Mouse (Mus musculus) hindbrain, postnatal 0 days (tissue): ENCODE results near the gene Cse1l. TPM values are rescaled to one million over a fixed set of nuclear protein-coding genes. Genes with fewer than 3 reads are reported as not detected.

Experiments used
- ATAC-seq: fragments of 200-750 bp; cut with Nextera tagmentation; 2 replicates; pipeline ENCODE4 v1.8.0; 2017; ENCODE audit warnings: mild to moderate bottlenecking, moderate TSS enrichment, moderate library complexity
- DNase-seq: peaks from one replicate; pipeline ENCODE4 v3.0.0-alpha.2; 2015; ENCODE audit warnings: low spot score
- H3K27ac ChIP-seq: fragments of 300-500 bp; sonication (generic); 2 replicates; pipeline ENCODE4 v1.5.1; 2014; ENCODE audit warnings: mild to moderate bottlenecking
- H3K27me3 ChIP-seq: fragments of 300-500 bp; sonication (generic); 2 replicates; pipeline ENCODE4 v1.6.1; 2014; ENCODE audit warnings: low read length, mixed read lengths; ENCODE audit not compliant: insufficient read depth
- H3K36me3 ChIP-seq: fragments of 300-500 bp; sonication (generic); 2 replicates; pipeline ENCODE4 v1.6.1; 2014; ENCODE audit warnings: low read length, mixed read lengths; ENCODE audit not compliant: insufficient read depth
- H3K4me1 ChIP-seq: fragments of 300-500 bp; sonication (generic); 2 replicates; pipeline ENCODE4 v1.6.1; 2014; ENCODE audit warnings: antibody characterized with exemption, low read length, mixed read lengths; ENCODE audit not compliant: insufficient read depth
- H3K4me2 ChIP-seq: fragments of 300-500 bp; sonication (generic); 2 replicates; pipeline ENCODE4 v1.6.1; 2014; ENCODE audit warnings: low read depth, mild to moderate bottlenecking, low read length, moderate library complexity, mixed read lengths
- H3K4me3 ChIP-seq: fragments of 300-500 bp; sonication (generic); 2 replicates; pipeline ENCODE4 v1.5.1; 2014; ENCODE audit warnings: low read length
- H3K9ac ChIP-seq: fragments of 300-500 bp; sonication (generic); replicated peaks from 2 replicates; pipeline ENCODE4 v1.6.1; 2014; ENCODE audit warnings: mild to moderate bottlenecking, low read length, moderate library complexity, mixed read lengths
- H3K9me3 ChIP-seq: fragments of 300-500 bp; sonication (generic); 2 replicates; pipeline ENCODE4 v1.6.1; 2016; ENCODE audit warnings: low read length, mixed read lengths
- CTCF ChIP-seq: IDR thresholded peaks from 2 replicates; pipeline ENCODE4 v1.5.1; 2016; ENCODE audit warnings: antibody characterized with exemption, control low read depth, low read depth
- WGBS: fragments of 180-500 bp; shearing (Covaris S2); extraction: QIAGEN DNeasy Blood & Tissue Kit; methylation state at CpG from one replicate; pipeline ENCODE4 v1.1.7; 2014; 5-methylcytosine and 5-hydroxymethylcytosine counted together
- polyA plus RNA-seq: library from polyadenylated mRNA; unstranded; fragments of >200 nt; fragmentation: Nextera tagmentation; extraction: Ambion mirVana; gene quantifications from 2 replicates; pipeline ENCODE4 v1.2.1, GENCODE M21; 2015
- total RNA-seq: library from RNA; depleted of rRNA; stranded (reverse); fragments of >200 nt; gene quantifications from 2 replicates; pipeline ENCODE4 v1.2.3, GENCODE M21; 2014

The Cse1l gene
- total and polyA plus RNA-seq, 2 experiments from 2014 or later, result 68.1 to 78.7 TPM

DNA sequence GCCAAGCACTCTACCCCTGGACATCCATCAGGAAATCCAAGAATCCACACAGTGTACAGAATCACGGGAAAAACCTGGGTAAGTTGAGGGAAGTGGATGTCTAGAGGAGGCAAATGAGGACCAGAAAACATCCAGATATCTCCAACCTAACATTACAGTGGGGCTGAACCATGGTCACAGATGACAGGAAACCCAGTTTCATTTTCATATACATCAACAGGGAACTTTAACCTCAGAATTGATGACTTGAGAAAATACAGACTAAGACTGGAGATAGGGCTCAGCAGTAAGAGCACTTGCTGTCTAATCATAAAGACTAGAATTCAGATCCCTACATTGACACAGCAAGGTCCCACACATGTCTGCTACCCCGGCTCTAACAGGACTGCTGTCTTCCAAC lies 58.9 kb downstream of the Cse1l start:
- no peak for ATAC-seq
- no peak overlapping the region for H3K4me2 ChIP-seq
- TF ChIP-seq CTCF, result no peak

DNA sequence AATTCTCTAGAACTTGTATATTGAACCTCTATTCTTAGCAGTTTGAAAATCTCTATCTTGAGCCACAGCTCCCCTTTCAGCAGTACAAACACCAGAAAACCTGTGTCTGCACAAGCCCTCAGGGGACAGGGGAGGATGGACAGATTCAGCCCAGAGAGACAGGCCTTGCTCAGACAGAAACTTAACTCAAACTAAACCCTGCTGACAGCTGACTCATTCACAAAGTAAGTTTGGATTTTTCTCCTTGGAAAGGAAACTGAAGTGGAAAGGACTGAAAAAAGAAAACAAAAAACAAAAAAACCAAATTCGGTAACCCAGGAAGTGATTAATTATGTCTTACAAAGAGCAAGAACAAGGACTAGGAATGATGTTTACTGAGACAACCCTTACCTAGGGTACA lies 67.3 kb downstream of the Cse1l start:
- Histone ChIP-seq H3K4me3 (no peak overlapping the region), H3K4me2 (no peak overlapping the region), H3K9ac (no peak overlapping the region), H3K27ac (no peak overlapping the region), H3K36me3 (no peaks in the 10 kb centered on the region), H3K4me1 (no peaks in the 10 kb centered on the region), H3K27me3 (no peaks in the 10 kb centered on the region), H3K9me3 (no peaks in the 10 kb centered on the region)
- ATAC-seq (no peak), DNase-seq (no peak)
- WGBS, result 68% methylated on average over 1 of the region's 1 CpGs
- no peak for TF ChIP-seq CTCF

More for the DNA sequence above, 58.9 kb downstream of the Cse1l start:
- 86% methylated on average over 2 of the region's 2 CpGs for WGBS
- Histone ChIP-seq H3K36me3 (peaks cover 7% of the 10 kb centered on the region; the same call in 1 of the 2 replicates), H3K9ac (no peak overlapping the region), H3K27me3 (no peaks in the 10 kb centered on the region), H3K4me3 (no peak overlapping the region), H3K27ac (no peak overlapping the region), H3K4me1 (no peaks in the 10 kb centered on the region), H3K9me3 (no peaks in the 10 kb centered on the region)
- DNase-seq, result no peak

DNA sequence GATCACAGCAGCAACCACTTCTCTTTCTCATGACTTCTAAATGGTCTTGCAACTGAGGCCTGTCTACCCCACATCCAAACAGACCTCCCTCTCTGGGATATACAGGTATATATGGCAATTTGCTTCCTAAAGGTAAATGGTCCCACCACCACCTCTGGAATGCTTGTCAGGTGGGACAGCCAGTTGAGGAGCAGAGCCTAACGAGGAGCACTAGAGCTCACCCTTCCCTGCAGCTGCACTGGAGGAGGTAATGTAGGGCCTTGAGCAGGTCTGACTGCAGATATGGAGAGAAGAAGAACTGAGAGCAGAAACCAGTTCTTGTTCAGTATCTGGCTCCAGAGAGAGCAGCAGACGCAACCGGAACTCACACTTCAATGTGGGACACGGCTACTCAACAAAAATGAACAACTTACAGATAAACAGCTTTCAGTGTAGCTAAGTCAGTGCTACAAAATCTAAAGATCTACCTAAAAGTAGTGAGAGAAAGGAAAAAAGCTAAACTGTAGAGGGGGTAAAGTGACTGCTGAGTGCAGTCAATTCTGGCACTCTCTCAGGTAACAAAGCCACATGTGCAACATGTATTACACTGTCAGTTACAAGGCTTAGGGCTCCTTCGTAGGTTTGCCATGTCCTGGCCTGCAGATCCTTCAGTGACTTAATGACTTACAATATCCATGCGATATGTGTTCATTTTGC lies 68.5 kb downstream of the Cse1l start:
- no peaks in the 10 kb centered on the region for H3K9me3 ChIP-seq
- H3K4me3 ChIP-seq, result no peak overlapping the region
- no peak for TF ChIP-seq CTCF
- no peak for DNase-seq
- no peaks in the 10 kb centered on the region for H3K4me1 ChIP-seq
- H3K27ac ChIP-seq, result no peak overlapping the region
- no peaks in the 10 kb centered on the region for H3K27me3 ChIP-seq
- no peak overlapping the region for H3K9ac ChIP-seq
- no peak overlapping the region for H3K4me2 ChIP-seq
- 76% methylated on average over 6 of the region's 6 CpGs for WGBS
- no peak for ATAC-seq
- H3K36me3 ChIP-seq, result no peaks in the 10 kb centered on the region

DNA sequence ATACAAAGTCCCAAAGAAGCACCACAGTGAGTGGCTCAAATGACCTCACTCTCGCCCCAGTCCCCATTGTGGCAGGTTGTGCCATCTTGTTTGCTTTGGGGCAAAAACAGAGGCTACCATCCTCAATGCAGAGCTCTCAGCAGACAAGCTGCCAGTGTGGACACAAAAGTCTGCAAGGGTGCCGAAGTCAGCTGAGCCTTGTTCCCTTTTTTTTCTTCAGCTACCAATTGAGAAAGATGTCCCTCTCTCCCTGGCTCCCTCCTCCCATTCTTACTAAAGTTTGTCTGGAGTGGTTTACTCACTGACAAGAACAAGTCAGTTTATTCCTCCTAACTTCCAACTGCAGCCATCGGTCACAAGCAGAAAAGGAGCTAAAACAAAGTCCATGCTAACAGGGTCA lies 70.5 kb downstream of the Cse1l start:
- Histone ChIP-seq H3K4me3 (no peak overlapping the region), H3K9me3 (no peaks in the 10 kb centered on the region), H3K4me1 (no peaks in the 10 kb centered on the region), H3K4me2 (no peak overlapping the region), H3K9ac (no peak overlapping the region), H3K36me3 (no peaks in the 10 kb centered on the region), H3K27me3 (no peaks in the 10 kb centered on the region), H3K27ac (0 out of 2 replicates have a peak overlapping the region, but pooled peaks have one; percentile 11)
- no peak for TF ChIP-seq CTCF
- ATAC-seq, result no peak
- no peak for DNase-seq
- 68% methylated on average over 3 of the region's 3 CpGs for WGBS

DNA sequence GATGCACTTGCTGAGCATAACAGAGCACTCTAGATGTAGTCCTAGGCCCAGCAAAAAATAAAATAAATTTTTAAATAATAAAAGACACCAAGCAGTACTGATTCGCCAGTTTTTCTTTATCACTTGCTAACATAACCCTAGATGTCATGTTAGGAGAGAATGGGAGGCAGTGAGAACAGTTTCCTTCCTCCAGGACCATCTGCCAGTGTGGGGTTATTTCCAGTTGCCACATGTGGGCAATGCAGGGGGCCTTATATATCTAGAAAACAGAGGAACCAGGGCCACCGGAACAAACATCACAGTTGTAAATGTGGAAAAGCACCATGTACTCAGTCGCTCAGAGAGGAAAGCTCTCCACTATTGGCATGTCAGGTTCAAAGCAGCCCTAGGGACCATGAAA lies 71.7 kb downstream of the Cse1l start:
- no peak for DNase-seq
- H3K9me3 ChIP-seq, result no peaks in the 10 kb centered on the region
- no peak overlapping the region for H3K27ac ChIP-seq
- H3K9ac ChIP-seq, result no peak overlapping the region
- no peaks in the 10 kb centered on the region for H3K36me3 ChIP-seq
- no peak overlapping the region for H3K4me3 ChIP-seq
- no peak overlapping the region for H3K4me2 ChIP-seq
- no peaks in the 10 kb centered on the region for H3K27me3 ChIP-seq
- H3K4me1 ChIP-seq, result no peaks in the 10 kb centered on the region
- 57% methylated on average over 3 of the region's 3 CpGs for WGBS
- TF ChIP-seq CTCF, result no peak
- no peak for ATAC-seq

DNA sequence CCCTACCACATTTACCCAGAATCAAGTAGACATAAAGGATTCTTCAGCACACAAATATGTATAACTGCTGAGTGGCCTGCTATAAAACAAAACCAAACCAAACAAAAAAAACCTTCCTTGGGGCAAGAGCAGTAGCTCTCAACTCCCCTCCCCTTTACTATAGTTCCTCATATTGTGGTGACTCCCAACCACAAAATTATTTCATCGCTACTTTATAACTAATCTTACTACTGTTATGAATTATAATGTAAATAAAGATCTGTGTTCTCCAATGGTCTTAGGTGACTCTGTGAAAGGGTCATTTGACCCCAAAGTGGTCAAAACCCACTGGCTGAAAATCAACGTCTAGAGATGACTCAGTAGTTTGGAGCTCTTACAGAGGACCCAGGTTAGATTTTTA lies 74.3 kb downstream of the Cse1l start:
- no peaks in the 10 kb centered on the region for H3K27me3 ChIP-seq
- no peak overlapping the region for H3K27ac ChIP-seq
- no peak overlapping the region for H3K9ac ChIP-seq
- ATAC-seq (no peak), DNase-seq (no peak)
- H3K4me3 ChIP-seq, result no peak overlapping the region
- H3K9me3 ChIP-seq, result no peaks in the 10 kb centered on the region
- no peak for TF ChIP-seq CTCF
- H3K4me2 ChIP-seq, result no peak overlapping the region
- WGBS, result 90% methylated on average over 2 of the region's 2 CpGs
- no peaks in the 10 kb centered on the region for H3K4me1 ChIP-seq
- H3K36me3 ChIP-seq, result no peaks in the 10 kb centered on the region

DNA sequence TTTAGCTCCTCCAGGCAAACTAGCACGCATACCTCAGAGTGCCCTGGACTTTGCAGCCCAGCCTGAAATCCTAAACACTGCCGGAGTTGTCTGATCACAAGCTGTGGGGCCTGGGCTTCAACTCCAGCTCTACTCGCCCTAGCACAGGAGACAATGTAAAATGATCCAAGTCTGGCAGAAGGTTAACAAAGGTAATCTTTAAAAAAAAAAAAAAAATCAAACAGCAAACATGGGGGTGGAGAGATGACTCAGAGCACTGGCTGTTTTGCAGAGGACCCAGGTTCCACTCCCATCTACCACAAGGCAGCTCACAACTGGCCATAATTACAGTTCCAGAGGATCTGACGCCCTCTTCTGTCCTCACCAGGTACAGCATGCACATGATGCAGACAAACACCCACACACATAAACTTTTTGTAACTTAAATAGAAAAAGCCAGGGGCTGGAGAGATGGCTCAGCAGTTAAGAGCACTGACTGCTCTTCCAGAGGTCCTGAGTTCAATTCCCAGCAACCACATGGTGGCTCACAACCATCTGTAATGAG lies 77.6 kb downstream of the Cse1l start:
- ATAC-seq, result no peak
- Histone ChIP-seq H3K4me2 (no peak overlapping the region), H3K36me3 (no peaks in the 10 kb centered on the region), H3K27ac (no peak overlapping the region), H3K27me3 (no peaks in the 10 kb centered on the region), H3K4me3 (no peak overlapping the region), H3K4me1 (no peaks in the 10 kb centered on the region), H3K9ac (no peak overlapping the region), H3K9me3 (no peaks in the 10 kb centered on the region)
- no peak for DNase-seq
- 85% methylated on average over 4 of the region's 4 CpGs for whole genome bisulfite sequencing
- TF ChIP-seq CTCF, result no peak
